Mouse (Mus musculus) heart, postnatal 10 days (tissue): ENCODE results near the gene Gnpda2. TPM values are rescaled to one million over a fixed set of nuclear protein-coding genes. Genes with fewer than 3 reads are reported as not detected.
A peak's percentile ranks its signal among the peaks of the same experiment; 100 is the strongest.

Source experiments
- DNase-seq, 2 experiments: peaks; one replicate each; pipeline ENCODE4 v3.0.0; 2021
- intact Hi-C: fragments of 180-260 bp; cut with DNase I; formaldehyde crosslinking; loops from one replicate; pipeline ENCODE4 v1.15.1; 2025
- total RNA-seq, 2 experiments: library from RNA; stranded (reverse); gene quantifications; 2 replicates each; pipeline ENCODE4 v1.2.3; 2021

The Gnpda2 gene
- total RNA-seq, result 10 to 100 TPM; 14.6 to 19.1 TPM

GRCm38 (mm10) chr5:69591640-69592461, at the start of gene Gnpda2:
TSS of gene Gnpda2 (minus strand) at chr5:69592340.
- intact Hi-C loops, result loop anchor here (5.0 kb wide), 1 partner anchor 35 kb away; the partner anchor contains the start of gene Guf1
- DNase-seq, result peak; percentile 90 to 92

- no peak for DNase-seq
- intact Hi-C loops, result no loop called here
These were observed 42.6 kb upstream of the Gnpda2 start for GRCm38 (mm10) chr5:69634766-69635165.

GRCm38 (mm10) chr5:69620899-69621298, 28.8 kb upstream of the Gnpda2 start:
- intact Hi-C loops, result no loop called here
- DNase-seq, result no peak

GRCm38 (mm10) chr5:69613209-69613796, 21.2 kb upstream of the Gnpda2 start:
- DNase-seq, result peak in 1 of 2 experiments; percentile 24
- intact Hi-C loops, result loop anchor here (5.0 kb wide), 1 partner anchor 234 kb away; no protein-coding TSS in a partner anchor

GRCm38 (mm10) chr5:69601027-69601426, 8.9 kb upstream of the Gnpda2 start:
- intact Hi-C loops, result no loop called here
- peak in 1 of 2 experiments; percentile 4 for DNase-seq

GRCm38 (mm10) chr5:69557404-69557935, 34.7 kb downstream of the Gnpda2 start:
- no peak for DNase-seq
- intact Hi-C loops, result loop anchor here (5.0 kb wide), 1 partner anchor 35 kb away; the partner anchor contains the start of gene Gnpda2

GRCm38 (mm10) chr5:69556628-69557403, 35.3 kb downstream of the Gnpda2 start, which contains the start of gene Guf1:
TSS of gene Guf1 (plus strand) at chr5:69556923.
- peak; percentile 97 to 99 for DNase-seq
- intact Hi-C loops, result loop anchor here (5.0 kb wide), 1 partner anchor 35 kb away; the partner anchor contains the start of gene Gnpda2

- DNase-seq, result peak; percentile 49 to 63
- intact Hi-C loops, result no loop called here
These were observed 49.7 kb downstream of the Gnpda2 start, which contains the start of gene Yipf7 for GRCm38 (mm10) chr5:69542489-69542888. TSS of gene Yipf7 (minus strand) at chr5:69542648.

- no peak for DNase-seq
- intact Hi-C loops, result no loop called here
These were observed 50.5 kb downstream of the Gnpda2 start for GRCm38 (mm10) chr5:69541680-69542079.

- intact Hi-C loops, result loop anchor here (5.0 to 10.0 kb wide), 2 partner anchors 182 to 1399 kb away; partner anchors contain the start of gene Kctd8
- DNase-seq, result no peak
These were observed 68.2 kb downstream of the Gnpda2 start for GRCm38 (mm10) chr5:69523944-69524343.

Other genes starting within 250 kb of the Gnpda2 start
- 100 to 1,000 TPM; 135 to 137 TPM for gene Yipf7, start 49.7 kb downstream of the Gnpda2 start, total RNA-seq
- gene Guf1, start 35.4 kb downstream of the Gnpda2 start, total RNA-seq, result 10 to 100 TPM; 30.3 to 30.6 TPM